In the genomic region with DNA sequence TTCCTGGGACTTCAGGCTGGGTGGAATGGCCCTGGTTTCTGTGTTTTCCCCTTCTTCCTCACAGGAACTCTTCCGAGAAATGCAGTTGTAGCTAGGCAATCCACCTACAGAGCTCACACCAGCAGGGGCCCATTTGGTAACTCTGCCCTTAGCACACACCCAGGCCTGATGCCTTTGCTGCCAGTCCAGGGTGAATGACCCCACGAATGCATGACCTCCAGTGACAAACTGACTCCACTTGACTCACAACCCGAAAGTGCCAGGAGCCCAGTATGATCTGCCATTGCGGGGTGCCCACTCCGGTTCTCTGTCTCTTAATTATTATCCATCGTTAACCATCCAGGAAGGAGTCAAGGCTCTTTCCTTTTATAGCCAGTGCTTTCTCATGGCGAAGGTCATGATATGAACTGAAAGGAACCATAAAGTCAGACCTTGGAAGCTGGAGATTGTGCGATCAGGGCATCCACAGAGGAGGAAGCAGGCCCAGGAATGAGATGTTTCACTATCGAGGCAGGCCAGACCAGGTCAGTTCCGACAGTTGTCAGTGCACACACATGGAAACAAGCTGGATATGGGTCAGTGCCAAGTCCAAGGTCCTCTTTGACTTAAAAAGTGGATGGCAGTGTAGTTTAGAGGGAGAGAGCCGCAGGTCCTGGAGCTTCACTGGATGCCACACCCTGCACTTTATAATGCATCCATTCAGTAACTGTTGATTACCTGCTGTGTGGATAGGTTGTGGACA, we compare ENCODE assay signal across 21 mouse cellular contexts. TPM values are rescaled to one million over a fixed set of nuclear protein-coding genes. Genes with fewer than 3 reads are reported as not detected.
DNase-seq lines count a peak whose midpoint lies in the region; ATAC-seq and TF ChIP-seq lines count a peak whose summit lies in the region.
"Had no signal": no experiment of that assay in that cellular context is flagged by ENCODE, and none has a peak within 500 bp of the region (broad histone marks: within the 10 kb centered on the region; RNA-seq: fewer than 3 reads in every experiment).

Slc51b (minus strand) TSS at position 196 of the 742 bp plus-strand sequence.

- H3K4me1 ChIP-seq in neural tube, embryonic 14.5 days (ENCODE audit: control insufficient read depth, insufficient read depth, low read length), result no peaks in the 10 kb centered on the region
- H3K4me1 ChIP-seq in intestine, postnatal 0 days (replicated peaks; ENCODE audit: control insufficient read depth, insufficient read depth, low read length), result no peaks in the 10 kb centered on the region
- H3K4me1 ChIP-seq: lung, embryonic 15.5 days had no signal

- no peak within 1 kb of the TSS for H3K27ac ChIP-seq in neural tube, embryonic 14.5 days (ENCODE audit: low read depth, low read length)
- H3K27ac ChIP-seq in intestine, postnatal 0 days (ENCODE audit: low read depth, low read length), result peak within 1 kb of the TSS; percentile 93
- H3K27ac ChIP-seq: gastrocnemius, adult 2 months; lung, embryonic 15.5 days had no signal

- no peak for DNase-seq in neural tube, embryonic 10.5 days (ENCODE audit: extremely low spot score, low spot score)
- peak; percentile 69 for DNase-seq in kidney, postnatal 10 days
- no peak for DNase-seq in urinary bladder, postnatal 10 days (ENCODE audit: low spot score)
- no peak for DNase-seq in ovary, postnatal 14 days (ENCODE audit: low spot score)
- DNase-seq in gastrocnemius, postnatal 36 days, result no peak
- DNase-seq: cerebellum, adult 2 months; gastrocnemius, adult 2 months; liver; midbrain, embryonic 14.5 days; right cerebral cortex, adult 18-20 months had no signal

- H3K4me3 ChIP-seq in neural tube, embryonic 14.5 days (ENCODE audit: low read depth, low read length), result no peak within 1 kb of the TSS
- peak within 1 kb of the TSS; percentile 40 for H3K4me3 ChIP-seq in intestine, postnatal 0 days (ENCODE audit: low read depth, low read length)
- H3K4me3 ChIP-seq: gastrocnemius, adult 2 months; lung, embryonic 15.5 days had no signal

- ATAC-seq in neural tube, embryonic 14.5 days (ENCODE audit: low read depth), result no peak
- ATAC-seq in intestine, postnatal 0 days, result peak; percentile 92
- ATAC-seq: forebrain, embryonic 16.5 days had no signal

- no peaks in the 10 kb centered on the region for H3K27me3 ChIP-seq in neural tube, embryonic 14.5 days (ENCODE audit: control insufficient read depth, insufficient read depth, low read length)
- no peaks in the 10 kb centered on the region for H3K27me3 ChIP-seq in intestine, postnatal 0 days (replicated peaks; ENCODE audit: control insufficient read depth, insufficient read depth, low read length)
- H3K27me3 ChIP-seq: lung, embryonic 15.5 days had no signal

- no peaks in the 10 kb centered on the region for H3K36me3 ChIP-seq in neural tube, embryonic 14.5 days (ENCODE audit: control insufficient read depth, insufficient read depth, low read length)
- no peaks in the 10 kb centered on the region for H3K36me3 ChIP-seq in intestine, postnatal 0 days (ENCODE audit: control insufficient read depth, insufficient read depth)
- H3K36me3 ChIP-seq: lung, embryonic 15.5 days had no signal

- H3K9ac ChIP-seq in neural tube, embryonic 14.5 days (replicated peaks; ENCODE audit: low read depth, low read length), result 0 out of 2 replicates have a peak within 1 kb of the TSS, but pooled peaks have one; percentile 8
- peak within 1 kb of the TSS; percentile 45 for H3K9ac ChIP-seq in intestine, postnatal 0 days (ENCODE audit: low read depth, low read length)
- H3K9ac ChIP-seq: lung, embryonic 15.5 days had no signal

- H3K9me3 ChIP-seq in neural tube, embryonic 14.5 days (ENCODE audit: control insufficient read depth, low read length), result no peaks in the 10 kb centered on the region
- H3K9me3 ChIP-seq in intestine, postnatal 0 days (ENCODE audit: control insufficient read depth), result no peaks in the 10 kb centered on the region
- H3K9me3 ChIP-seq: lung, embryonic 15.5 days had no signal

- intact Hi-C loops in gastrocnemius, postnatal 36 days (cut with DNase I), result no loop called here

- no peak for TF ChIP-seq CTCF in intestine, postnatal 0 days (IDR thresholded peaks at IDR 0.05; ENCODE audit: low read depth)

- H3K4me2 ChIP-seq in neural tube, embryonic 14.5 days (ENCODE audit: low read depth, low read length), result no peak within 1 kb of the TSS
- peak within 1 kb of the TSS; percentile 57 for H3K4me2 ChIP-seq in intestine, postnatal 0 days (replicated peaks; ENCODE audit: low read depth)
- H3K4me2 ChIP-seq: lung, embryonic 15.5 days had no signal

- 81% methylated on average over 11 of the region's 11 CpGs for WGBS in neural tube, embryonic 14.5 days
- WGBS in intestine, postnatal 0 days, result 41% methylated on average over 11 of the region's 11 CpGs

RNA-seq across cellular contexts. Expression of gene Slc51b, which starts in this region (rescaled TPM):
- not detected in 2 replicates for polyA plus RNA-seq in neural tube, embryonic 14.5 days (2014; fragmentation: Nextera tagmentation; extraction: Ambion mirVana)
- polyA plus RNA-seq in intestine, postnatal 0 days (2015; fragmentation: Nextera tagmentation; extraction: Ambion mirVana), result 261 and 305 TPM in 2 replicates
- total RNA-seq in gastrocnemius, postnatal 36 days (2021), result not detected
- total RNA-seq: common myeloid progenitor, adult 5-6 weeks; ES-E14; gastrocnemius, adult 2 months; heart, adult 8-10 months; layer of hippocampus, postnatal 25 days; left cerebral cortex, postnatal 36 days had no signal
- polyA plus RNA-seq: cerebellum, adult 2 months; embryonic facial prominence, embryonic 11.5 days; forebrain, embryonic 16.5 days; hindbrain, embryonic 11.5 days; lung, embryonic 15.5 days; midbrain, embryonic 14.5 days had no signal

Comparison
In these comparisons a context has a peak if more than half of its experiments do, and no peak if none do; other contexts are left out.
1. RNA of gene Slc51b (polyA plus RNA-seq): 261 to 305 TPM in intestine, postnatal 0 days; not detected in neural tube, embryonic 14.5 days; every median in the first group is over 100 times any median in the second.